Mouse (Mus musculus) stomach, postnatal 0 days (tissue): ENCODE data around the gene Opcml. TPM values are rescaled to one million over a fixed set of nuclear protein-coding genes. Genes with fewer than 3 reads are reported as not detected.

Source experiments
- ATAC-seq: fragments of 200-750 bp; cut with Nextera tagmentation; 2 replicates; pipeline ENCODE4 v1.8.0; 2017; ENCODE audit not compliant: low FRiP score, low TSS enrichment
- DNase-seq: peaks from one replicate; pipeline ENCODE4 v3.0.0-alpha.2; 2016; ENCODE audit warnings: low spot score
- H3K27ac ChIP-seq: fragments of 300-500 bp; sonication (generic); replicated peaks from 2 replicates; pipeline ENCODE4 v1.5.1; 2014; ENCODE audit warnings: mild to moderate bottlenecking, control low read depth
- H3K27me3 ChIP-seq: fragments of 300-500 bp; sonication (generic); 2 replicates; pipeline ENCODE4 v1.6.1; 2014; ENCODE audit warnings: low read length; ENCODE audit not compliant: control insufficient read depth, insufficient read depth
- H3K36me3 ChIP-seq: fragments of 300-500 bp; sonication (generic); 2 replicates; pipeline ENCODE4 v1.6.1; 2014; ENCODE audit warnings: low read length, mixed read lengths; ENCODE audit not compliant: control insufficient read depth, insufficient read depth
- H3K4me1 ChIP-seq: fragments of 300-500 bp; sonication (generic); replicated peaks from 2 replicates; pipeline ENCODE4 v1.6.1; 2014; ENCODE audit warnings: antibody characterized with exemption; ENCODE audit not compliant: control insufficient read depth, insufficient read depth
- H3K4me2 ChIP-seq: fragments of 300-500 bp; sonication (generic); replicated peaks from 2 replicates; pipeline ENCODE4 v1.6.1; 2014; ENCODE audit warnings: low read depth, mild to moderate bottlenecking, control low read depth, moderate library complexity
- H3K4me3 ChIP-seq: fragments of 300-500 bp; sonication (generic); 2 replicates; pipeline ENCODE4 v1.5.1; 2014; ENCODE audit warnings: low read depth, low read length, control low read depth
- H3K9ac ChIP-seq: fragments of 300-500 bp; sonication (generic); 2 replicates; pipeline ENCODE4 v1.6.1; 2014; ENCODE audit warnings: mild to moderate bottlenecking, low read length, control low read depth, mixed read lengths
- H3K9me3 ChIP-seq: fragments of 300-500 bp; sonication (generic); 2 replicates; pipeline ENCODE4 v1.6.1; 2016; ENCODE audit warnings: low read length; ENCODE audit not compliant: control insufficient read depth
- CTCF ChIP-seq: IDR thresholded peaks from 2 replicates; pipeline ENCODE4 v1.5.1; 2016; ENCODE audit warnings: antibody characterized with exemption, low read depth, mild to moderate bottlenecking, moderate library complexity
- EP300 ChIP-seq: optimal IDR thresholded peaks from 2 replicates; pipeline ENCODE3; 2016; ENCODE audit warnings: antibody characterized with exemption
- WGBS: fragments of 180-500 bp; shearing (Covaris S2); extraction: QIAGEN DNeasy Blood & Tissue Kit; methylation state at CpG from one replicate; pipeline ENCODE4 v1.1.7; 2014; 5-methylcytosine and 5-hydroxymethylcytosine counted together
- polyA plus RNA-seq: library from polyadenylated mRNA; unstranded; fragments of >200 nt; fragmentation: Nextera tagmentation; extraction: Ambion mirVana; gene quantifications from 2 replicates; pipeline ENCODE4 v1.2.1, GENCODE M21; 2015

Gene Opcml
- polyA plus RNA-seq, 1 experiment from 2014 or later, result 1.1 TPM

GRCm38 (mm10) chr9:28083754-28084153 lies 293.2 kb downstream of the Opcml start:
- no peaks in the 10 kb centered on the region for H3K4me1 ChIP-seq
- ATAC-seq, result no peak

GRCm38 (mm10) chr9:28084273-28084726 lies 293.7 kb downstream of the Opcml start:
- H3K27ac ChIP-seq, result no peak overlapping the region
- WGBS, result 23% methylated on average over 2 of the region's 2 CpGs
- DNase-seq, result no peak
- H3K9me3 ChIP-seq, result no peaks in the 10 kb centered on the region
- TF ChIP-seq EP300, result no peak
- TF ChIP-seq CTCF, result no peak
- no peaks in the 10 kb centered on the region for H3K36me3 ChIP-seq
- no peaks in the 10 kb centered on the region for H3K4me1 ChIP-seq
- ATAC-seq, result no peak
- H3K27me3 ChIP-seq, result no peaks in the 10 kb centered on the region
- H3K9ac ChIP-seq, result no peak overlapping the region
- H3K4me3 ChIP-seq, result no peak overlapping the region
- H3K4me2 ChIP-seq, result no peak overlapping the region

More at GRCm38 (mm10) chr9:28083754-28084153, 293.2 kb downstream of the Opcml start:
- WGBS, result 87% methylated on average over 3 of the region's 3 CpGs
- Histone ChIP-seq H3K4me2 (no peak overlapping the region), H3K36me3 (no peaks in the 10 kb centered on the region), H3K9me3 (no peaks in the 10 kb centered on the region), H3K9ac (no peak overlapping the region), H3K27ac (no peak overlapping the region), H3K27me3 (no peaks in the 10 kb centered on the region), H3K4me3 (no peak overlapping the region)
- TF ChIP-seq CTCF, result no peak
- no peak for TF ChIP-seq EP300
- no peak for DNase-seq

- Histone ChIP-seq H3K9ac (no peak overlapping the region), H3K4me1 (no peaks in the 10 kb centered on the region), H3K4me2 (no peak overlapping the region), H3K27me3 (no peaks in the 10 kb centered on the region), H3K9me3 (no peaks in the 10 kb centered on the region), H3K36me3 (no peaks in the 10 kb centered on the region), H3K4me3 (no peak overlapping the region), H3K27ac (no peak overlapping the region)
- TF ChIP-seq EP300 (no peak), CTCF (no peak)
- ATAC-seq (no peak), DNase-seq (no peak)
- 50% methylated on average over 1 of the region's 1 CpGs for WGBS
These were observed 300.8 kb downstream of the Opcml start for GRCm38 (mm10) chr9:28091395-28091794.

- TF ChIP-seq CTCF (no peak), EP300 (no peak)
- DNase-seq (no peak), ATAC-seq (no peak)
- no peak overlapping the region for H3K4me3 ChIP-seq
- no peak overlapping the region for H3K4me2 ChIP-seq
- no peaks in the 10 kb centered on the region for H3K9me3 ChIP-seq
- no peaks in the 10 kb centered on the region for H3K4me1 ChIP-seq
- WGBS, result 89% methylated on average over 4 of the region's 4 CpGs
- H3K9ac ChIP-seq, result no peak overlapping the region
- no peaks in the 10 kb centered on the region for H3K27me3 ChIP-seq
- H3K36me3 ChIP-seq, result no peaks in the 10 kb centered on the region
- no peak overlapping the region for H3K27ac ChIP-seq
These were observed 304.1 kb downstream of the Opcml start for GRCm38 (mm10) chr9:28094722-28095121.

GRCm38 (mm10) chr9:28096204-28096603 lies 305.6 kb downstream of the Opcml start:
- Histone ChIP-seq H3K9ac (no peak overlapping the region), H3K27me3 (no peaks in the 10 kb centered on the region), H3K4me3 (no peak overlapping the region), H3K4me1 (no peaks in the 10 kb centered on the region), H3K9me3 (no peaks in the 10 kb centered on the region), H3K36me3 (no peaks in the 10 kb centered on the region), H3K27ac (no peak overlapping the region), H3K4me2 (no peak overlapping the region)
- no peak for DNase-seq
- WGBS, result 84% methylated on average over 2 of the region's 2 CpGs
- no peak for ATAC-seq
- no peak for TF ChIP-seq EP300
- TF ChIP-seq CTCF, result no peak

- H3K9ac ChIP-seq, result no peak overlapping the region
- H3K27me3 ChIP-seq, result no peaks in the 10 kb centered on the region
- no peaks in the 10 kb centered on the region for H3K4me1 ChIP-seq
- no peaks in the 10 kb centered on the region for H3K36me3 ChIP-seq
- ATAC-seq (no peak), DNase-seq (no peak)
- H3K4me2 ChIP-seq, result no peak overlapping the region
- H3K27ac ChIP-seq, result no peak overlapping the region
- no peaks in the 10 kb centered on the region for H3K9me3 ChIP-seq
- no peak overlapping the region for H3K4me3 ChIP-seq
- TF ChIP-seq CTCF (no peak), EP300 (no peak)
These were observed 311.4 kb downstream of the Opcml start for GRCm38 (mm10) chr9:28101981-28102380.
